Mouse (Mus musculus): Measurements from ENCODE around the gene Siah2. TPM values are rescaled to one million over a fixed set of nuclear protein-coding genes. Genes with fewer than 3 reads are reported as not detected.
A peak's percentile ranks its signal among the peaks of the same experiment; 100 is the strongest.

The Siah2 gene
- polyA plus RNA-seq, 2 experiments = 7.5 to 12.2 TPM

DNA sequence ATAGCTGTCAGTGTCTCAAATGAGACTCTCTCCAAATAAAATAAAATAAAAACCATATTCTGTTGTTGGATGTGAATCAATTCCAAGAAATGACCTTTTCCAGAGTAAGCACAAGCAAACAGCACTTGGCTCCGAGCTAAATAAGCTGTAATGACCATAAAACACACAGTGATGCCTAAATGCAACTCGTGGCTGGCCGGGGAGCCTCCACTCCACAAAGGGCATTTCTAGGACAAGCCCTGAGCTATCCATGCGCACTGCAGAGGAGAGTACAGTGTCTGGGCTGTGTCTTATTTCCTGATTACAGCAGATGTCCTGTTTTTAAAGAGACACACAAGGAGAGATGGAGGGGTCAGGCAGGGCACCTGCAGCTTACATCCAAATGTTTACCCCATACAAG is 12.2 kb downstream of the Siah2 start:
- DNase-seq (ENCODE audit: low spot score) (no peak), ATAC-seq (ENCODE audit: low FRiP score, low read depth) (no peak)
- Histone ChIP-seq H3K9me3 (ENCODE audit: control insufficient read depth, low read length) (no peaks in the 10 kb centered on the region), H3K4me2 (replicated peaks; ENCODE audit: low read depth, low read length, severe bottlenecking) (no peak overlapping the region; the same call in 1 of the 2 replicates), H3K9ac (ENCODE audit: low read depth, low read length, severe bottlenecking) (no peak overlapping the region), H3K4me1 (ENCODE audit: control insufficient read depth, insufficient read depth, low read length) (peaks cover 23% of the 10 kb centered on the region), H3K4me3 (replicated peaks; ENCODE audit: low read length) (no peak overlapping the region), H3K27ac (replicated peaks; ENCODE audit: low read depth, low read length) (peak overlapping the region; percentile 10; the same call in 1 of the 2 replicates), H3K27me3 (ENCODE audit: control insufficient read depth, insufficient read depth, low read length) (no peaks in the 10 kb centered on the region), H3K36me3 (ENCODE audit: control insufficient read depth, insufficient read depth, low read length) (peaks cover 8% of the 10 kb centered on the region)
- TF ChIP-seq POLR2A (IDR thresholded peaks at IDR 0.05; ENCODE audit: borderline replicate concordance, extremely low read depth, insufficient read depth, insufficient read length) = no peak
- WGBS = 19% methylated on average over 4 of the region's 4 CpGs

DNA sequence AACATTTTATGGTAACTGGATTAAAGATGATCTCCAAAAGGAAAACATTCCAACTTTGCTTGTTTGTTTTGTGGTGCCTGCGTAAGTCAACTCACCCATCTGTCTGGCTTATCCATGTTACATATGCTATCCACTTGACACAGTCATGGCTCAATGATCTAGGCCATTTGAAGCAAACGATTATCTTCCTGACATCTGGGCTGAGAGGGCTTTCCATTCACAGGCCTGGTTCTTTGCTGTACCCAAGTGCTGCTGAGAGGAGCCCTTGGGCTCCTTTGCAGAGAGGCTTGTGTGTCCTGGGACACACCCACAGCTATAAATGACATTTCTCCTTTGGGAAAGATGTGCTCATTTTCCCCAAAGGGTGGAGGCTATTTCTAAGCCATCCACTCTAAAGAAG is 13.3 kb downstream of the Siah2 start:
- WGBS = 54% methylated on average over 2 of the region's 2 CpGs
- Histone ChIP-seq H3K36me3 (ENCODE audit: control insufficient read depth, insufficient read depth, low read length) (peaks cover 18% of the 10 kb centered on the region), H3K27ac (replicated peaks; ENCODE audit: low read depth, low read length) (peak overlapping the region; percentile 21), H3K27me3 (ENCODE audit: control insufficient read depth, insufficient read depth, low read length) (no peaks in the 10 kb centered on the region), H3K4me3 (replicated peaks; ENCODE audit: low read length) (no peak overlapping the region), H3K9ac (ENCODE audit: low read depth, low read length, severe bottlenecking) (no peak overlapping the region), H3K4me1 (ENCODE audit: control insufficient read depth, insufficient read depth, low read length) (peaks cover 23% of the 10 kb centered on the region), H3K9me3 (ENCODE audit: control insufficient read depth, low read length) (no peaks in the 10 kb centered on the region), H3K4me2 (replicated peaks; ENCODE audit: low read depth, low read length, severe bottlenecking) (no peak overlapping the region)
- DNase-seq (ENCODE audit: low spot score) = no peak
- TF ChIP-seq POLR2A (IDR thresholded peaks at IDR 0.05; ENCODE audit: borderline replicate concordance, extremely low read depth, insufficient read depth, insufficient read length) = no peak
- no peak for ATAC-seq (ENCODE audit: low FRiP score, low read depth)

DNA sequence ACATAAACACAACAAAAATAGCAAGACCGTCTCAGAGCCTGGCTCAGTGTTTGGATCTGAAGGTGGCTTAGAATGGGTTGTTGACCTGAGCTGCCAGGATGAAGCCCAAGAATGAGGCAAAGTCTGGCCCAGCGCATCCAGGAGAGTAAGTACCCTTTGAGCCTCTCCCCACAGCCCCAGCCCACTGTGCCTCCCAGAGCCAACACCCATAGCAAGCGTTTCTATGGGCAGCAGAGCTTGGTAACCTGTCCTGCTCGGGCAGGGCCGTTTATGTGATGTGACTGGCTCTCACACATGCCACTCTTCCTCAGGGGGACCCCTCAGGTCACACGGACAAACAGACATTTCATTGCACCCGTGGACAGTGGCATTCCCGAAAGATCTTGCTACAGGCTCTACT is 13.8 kb downstream of the Siah2 start:
- Histone ChIP-seq H3K27ac (replicated peaks; ENCODE audit: low read depth, low read length) (no peak overlapping the region), H3K4me2 (replicated peaks; ENCODE audit: low read depth, low read length, severe bottlenecking) (no peak overlapping the region)

DNA sequence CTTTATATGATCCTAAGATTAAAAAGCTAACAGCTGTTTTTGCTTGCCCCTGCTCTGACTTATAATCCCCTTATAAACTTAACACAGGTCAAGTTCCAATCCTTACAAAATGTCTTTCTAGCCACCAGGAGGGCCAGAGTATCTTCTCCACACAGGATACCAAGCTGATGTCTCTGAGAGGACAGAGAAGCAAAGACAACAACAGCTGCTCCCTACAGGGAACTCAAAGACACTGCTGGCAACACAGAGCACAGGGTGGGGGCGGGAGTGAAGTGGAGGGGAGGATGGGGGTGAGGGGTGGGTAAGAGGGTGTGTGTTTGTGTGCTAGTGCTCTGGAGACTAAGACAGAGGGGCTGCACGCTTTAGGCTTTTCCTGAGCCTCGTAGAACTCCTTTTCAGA is 14.6 kb downstream of the Siah2 start:
- no peaks in the 10 kb centered on the region for H3K27me3 ChIP-seq (ENCODE audit: control insufficient read depth, insufficient read depth, low read length)
- no peak overlapping the region for H3K4me3 ChIP-seq (replicated peaks; ENCODE audit: low read length)
- peaks cover 18% of the 10 kb centered on the region for H3K36me3 ChIP-seq (ENCODE audit: control insufficient read depth, insufficient read depth, low read length)
- DNase-seq (ENCODE audit: low spot score) = no peak
- no peak overlapping the region for H3K27ac ChIP-seq (replicated peaks; ENCODE audit: low read depth, low read length)
- H3K9me3 ChIP-seq (ENCODE audit: control insufficient read depth, low read length) = no peaks in the 10 kb centered on the region
- 45% methylated on average over 3 of the region's 3 CpGs for WGBS
- no peak overlapping the region for H3K9ac ChIP-seq (ENCODE audit: low read depth, low read length, severe bottlenecking)
- no peak for TF ChIP-seq POLR2A (IDR thresholded peaks at IDR 0.05; ENCODE audit: borderline replicate concordance, extremely low read depth, insufficient read depth, insufficient read length)
- H3K4me1 ChIP-seq (ENCODE audit: control insufficient read depth, insufficient read depth, low read length) = peaks cover 23% of the 10 kb centered on the region
- no peak overlapping the region for H3K4me2 ChIP-seq (replicated peaks; ENCODE audit: low read depth, low read length, severe bottlenecking)
- peak; percentile 41; the same call in 1 of the 2 replicates for ATAC-seq (ENCODE audit: low FRiP score, low read depth)

More for the DNA sequence above, 13.8 kb downstream of the Siah2 start:
- ATAC-seq (ENCODE audit: low FRiP score, low read depth) (no peak), DNase-seq (ENCODE audit: low spot score) (no peak)
- Histone ChIP-seq H3K27me3 (ENCODE audit: control insufficient read depth, insufficient read depth, low read length) (no peaks in the 10 kb centered on the region), H3K9ac (ENCODE audit: low read depth, low read length, severe bottlenecking) (no peak overlapping the region), H3K4me1 (ENCODE audit: control insufficient read depth, insufficient read depth, low read length) (peaks cover 23% of the 10 kb centered on the region), H3K4me3 (replicated peaks; ENCODE audit: low read length) (no peak overlapping the region), H3K9me3 (ENCODE audit: control insufficient read depth, low read length) (no peaks in the 10 kb centered on the region), H3K36me3 (ENCODE audit: control insufficient read depth, insufficient read depth, low read length) (peaks cover 18% of the 10 kb centered on the region)
- 43% methylated on average over 8 of the region's 8 CpGs for WGBS
- TF ChIP-seq POLR2A (IDR thresholded peaks at IDR 0.05; ENCODE audit: borderline replicate concordance, extremely low read depth, insufficient read depth, insufficient read length) = no peak

DNA sequence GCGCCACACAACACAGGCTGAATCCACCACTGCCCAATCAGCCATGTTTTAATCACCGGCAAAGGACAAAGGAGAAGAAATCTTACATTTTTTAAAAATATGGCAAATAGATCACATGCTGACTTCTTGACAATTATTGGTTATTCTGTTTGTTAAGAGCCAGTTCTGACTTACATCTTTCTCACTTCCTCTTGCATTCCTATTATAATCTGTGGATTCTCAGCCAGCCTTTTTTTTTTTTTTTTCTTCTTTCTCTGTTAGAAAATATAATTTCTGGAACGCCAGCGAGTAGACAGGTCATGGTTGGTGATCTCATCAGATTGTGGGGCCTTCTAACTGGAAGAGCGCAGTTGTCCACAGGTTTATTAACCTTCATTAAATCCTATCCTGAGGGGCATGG is 18.9 kb downstream of the Siah2 start:
- ATAC-seq (ENCODE audit: low FRiP score, low read depth) (no peak), DNase-seq (ENCODE audit: low spot score) (no peak)
- Histone ChIP-seq H3K27me3 (ENCODE audit: control insufficient read depth, insufficient read depth, low read length) (no peaks in the 10 kb centered on the region), H3K27ac (replicated peaks; ENCODE audit: low read depth, low read length) (no peak overlapping the region), H3K36me3 (ENCODE audit: control insufficient read depth, insufficient read depth, low read length) (peaks cover 18% of the 10 kb centered on the region), H3K4me1 (ENCODE audit: control insufficient read depth, insufficient read depth, low read length) (peaks cover 4% of the 10 kb centered on the region; the same call in 1 of the 2 replicates), H3K9me3 (ENCODE audit: control insufficient read depth, low read length) (no peaks in the 10 kb centered on the region), H3K4me3 (replicated peaks; ENCODE audit: low read length) (no peak overlapping the region), H3K9ac (ENCODE audit: low read depth, low read length, severe bottlenecking) (no peak overlapping the region), H3K4me2 (replicated peaks; ENCODE audit: low read depth, low read length, severe bottlenecking) (no peak overlapping the region)
- TF ChIP-seq POLR2A (IDR thresholded peaks at IDR 0.05; ENCODE audit: borderline replicate concordance, extremely low read depth, insufficient read depth, insufficient read length) = no peak
- WGBS = 85% methylated on average over 5 of the region's 5 CpGs
